Mouse (Mus musculus) urinary bladder, postnatal 36 days (tissue): ENCODE measurements around the gene Btbd11.

ENCODE experiments used
- DNase-seq, 2 experiments: peaks; one replicate each; pipeline ENCODE4 v3.0.0; 2022; ENCODE audit warnings: low spot score in 2 of 2, mixed read lengths in 1 of 2

Gene Btbd11

GRCm38 (mm10) chr10:85420851-85421628, 34.4 kb downstream of the Btbd11 start:
- DNase-seq: peak in 1 of 2 experiments; percentile 7

GRCm38 (mm10) chr10:85421629-85422012, 35.0 kb downstream of the Btbd11 start:
- DNase-seq: no peak

- DNase-seq: no peak
These were observed 39.1 kb downstream of the Btbd11 start for GRCm38 (mm10) chr10:85425756-85426155.

GRCm38 (mm10) chr10:85437217-85437616, 50.6 kb downstream of the Btbd11 start:
- no peak for DNase-seq

GRCm38 (mm10) chr10:85443371-85443770, 56.8 kb downstream of the Btbd11 start:
- no peak for DNase-seq

GRCm38 (mm10) chr10:85445891-85446290, 59.3 kb downstream of the Btbd11 start:
- no peak for DNase-seq

GRCm38 (mm10) chr10:85446700-85447099, 60.1 kb downstream of the Btbd11 start:
- DNase-seq: no peak

GRCm38 (mm10) chr10:85447869-85448268, 61.3 kb downstream of the Btbd11 start:
- DNase-seq: no peak

GRCm38 (mm10) chr10:85451629-85452368, 65.2 kb downstream of the Btbd11 start:
- DNase-seq: no peak

GRCm38 (mm10) chr10:85453221-85453775, 66.7 kb downstream of the Btbd11 start:
- DNase-seq: no peak

GRCm38 (mm10) chr10:85455985-85456384, 69.4 kb downstream of the Btbd11 start:
- DNase-seq: no peak

- DNase-seq: peak; percentile 69 to 71
These were observed 72.2 kb downstream of the Btbd11 start for GRCm38 (mm10) chr10:85458744-85459344.

- no peak for DNase-seq
These were observed 74.1 kb downstream of the Btbd11 start for GRCm38 (mm10) chr10:85460736-85461135.

- peak in 1 of 2 experiments; percentile 19 for DNase-seq
These were observed 77.5 kb downstream of the Btbd11 start for GRCm38 (mm10) chr10:85464152-85464551.

- DNase-seq: no peak
These were observed 79.1 kb downstream of the Btbd11 start for GRCm38 (mm10) chr10:85465516-85466408.

- no peak for DNase-seq
These were observed 79.8 kb downstream of the Btbd11 start for GRCm38 (mm10) chr10:85466409-85466761.

- DNase-seq: no peak
These were observed 80.8 kb downstream of the Btbd11 start for GRCm38 (mm10) chr10:85467393-85467792.

GRCm38 (mm10) chr10:85468527-85468926, 81.9 kb downstream of the Btbd11 start:
- no peak for DNase-seq

- no peak for DNase-seq
These were observed 82.7 kb downstream of the Btbd11 start for GRCm38 (mm10) chr10:85469341-85469740.

GRCm38 (mm10) chr10:85473265-85473664, 86.7 kb downstream of the Btbd11 start:
- no peak for DNase-seq

GRCm38 (mm10) chr10:85473871-85474270, 87.3 kb downstream of the Btbd11 start:
- DNase-seq: no peak
